In the genomic region with DNA sequence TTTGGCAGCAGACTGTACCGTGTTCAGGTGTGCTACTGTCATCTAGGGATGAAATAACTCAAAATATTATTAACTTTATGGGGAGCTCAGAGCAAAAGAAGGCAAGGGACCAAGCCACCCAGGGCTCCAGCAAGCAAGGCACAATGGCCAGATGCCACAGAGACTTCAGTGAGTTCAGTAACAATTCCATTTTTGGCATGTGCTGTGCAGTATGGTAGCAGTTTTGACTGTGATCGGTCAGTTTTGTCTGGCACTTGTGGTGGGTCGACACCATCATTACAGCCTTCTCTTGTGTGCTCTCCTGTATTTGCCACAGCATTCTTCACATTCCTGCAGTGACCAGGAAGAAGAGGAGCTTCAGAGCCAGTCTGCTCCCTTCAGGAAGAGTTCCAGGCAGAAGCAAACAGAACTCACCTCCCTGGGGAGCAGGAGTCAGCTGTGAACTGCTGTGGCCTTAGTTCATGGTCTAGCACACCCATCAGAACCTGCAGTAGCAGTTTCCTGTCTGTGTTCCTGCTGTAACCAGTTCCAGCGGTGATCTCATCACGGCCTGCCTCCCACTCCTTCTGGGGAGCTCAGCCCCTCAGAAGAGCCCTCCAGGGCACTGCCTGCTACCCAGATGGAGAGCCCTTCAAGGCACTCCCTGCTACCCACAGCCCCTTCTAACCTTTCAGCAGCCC, we compare ENCODE assay signal across 9 mouse cellular contexts. TPM values are rescaled to one million over a fixed set of nuclear protein-coding genes. Genes with fewer than 3 reads are reported as not detected.
DNase-seq lines count a peak whose midpoint lies in the region; ATAC-seq lines count a peak whose summit lies in the region.
"Had no signal": no experiment of that assay in that cellular context is flagged by ENCODE, and none has a peak within 500 bp of the region (broad histone marks: within the 10 kb centered on the region; RNA-seq: fewer than 3 reads in every experiment).

No protein-coding gene starts in this region.

- peak overlapping the region; percentile 22; the same call in 1 of the 2 replicates for H3K27ac ChIP-seq in embryonic facial prominence, embryonic 15.5 days (replicated peaks)
- H3K27ac ChIP-seq in intestine, embryonic 15.5 days: no peak overlapping the region; the same call in 1 of the 2 replicates
- peak overlapping the region; percentile 73 for H3K27ac ChIP-seq in lung, embryonic 16.5 days (ENCODE audit: low read length)
- H3K27ac ChIP-seq: macrophage had no signal

- H3K9ac ChIP-seq in embryonic facial prominence, embryonic 15.5 days: no peak overlapping the region
- H3K9ac ChIP-seq in intestine, embryonic 15.5 days: no peak overlapping the region
- H3K9ac ChIP-seq in lung, embryonic 16.5 days (ENCODE audit: low read length): no peak overlapping the region

- no peaks in the 10 kb centered on the region for H3K36me3 ChIP-seq in embryonic facial prominence, embryonic 15.5 days
- H3K36me3 ChIP-seq in intestine, embryonic 15.5 days: no peaks in the 10 kb centered on the region
- H3K36me3 ChIP-seq in lung, embryonic 16.5 days (ENCODE audit: control insufficient read depth, insufficient read depth, low read length): no peaks in the 10 kb centered on the region

- no peak overlapping the region for H3K4me3 ChIP-seq in embryonic facial prominence, embryonic 15.5 days (replicated peaks)
- H3K4me3 ChIP-seq in intestine, embryonic 15.5 days (replicated peaks): no peak overlapping the region
- H3K4me3 ChIP-seq in lung, embryonic 16.5 days (ENCODE audit: low read length): no peak overlapping the region

- H3K4me1 ChIP-seq in embryonic facial prominence, embryonic 15.5 days: peaks cover 5% of the 10 kb centered on the region; the same call in 1 of the 2 replicates
- peaks cover 10% of the 10 kb centered on the region for H3K4me1 ChIP-seq in intestine, embryonic 15.5 days (replicated peaks)
- peaks cover 22% of the 10 kb centered on the region for H3K4me1 ChIP-seq in lung, embryonic 16.5 days (replicated peaks; ENCODE audit: control insufficient read depth, insufficient read depth, low read length)

- no peaks in the 10 kb centered on the region for H3K9me3 ChIP-seq in embryonic facial prominence, embryonic 15.5 days (replicated peaks)
- no peaks in the 10 kb centered on the region for H3K9me3 ChIP-seq in intestine, embryonic 15.5 days
- no peaks in the 10 kb centered on the region for H3K9me3 ChIP-seq in lung, embryonic 16.5 days (ENCODE audit: control insufficient read depth, low read length)

- WGBS in embryonic facial prominence, embryonic 15.5 days: 39% methylated on average over 5 of the region's 5 CpGs
- 34% methylated on average over 5 of the region's 5 CpGs for WGBS in intestine, embryonic 15.5 days
- 17% methylated on average over 5 of the region's 5 CpGs for WGBS in lung, embryonic 16.5 days

- H3K4me2 ChIP-seq in embryonic facial prominence, embryonic 15.5 days (replicated peaks): no peak overlapping the region
- H3K4me2 ChIP-seq in intestine, embryonic 15.5 days (replicated peaks): no peak overlapping the region
- no peak overlapping the region for H3K4me2 ChIP-seq in lung, embryonic 16.5 days (ENCODE audit: low read depth, low read length)

- no peaks in the 10 kb centered on the region for H3K27me3 ChIP-seq in embryonic facial prominence, embryonic 15.5 days
- H3K27me3 ChIP-seq in intestine, embryonic 15.5 days (replicated peaks): no peaks in the 10 kb centered on the region
- no peaks in the 10 kb centered on the region; the same call in 1 of the 2 replicates for H3K27me3 ChIP-seq in lung, embryonic 16.5 days (ENCODE audit: control insufficient read depth, insufficient read depth, low read depth, low read length)

- DNase-seq in adipocyte (ENCODE audit: low spot score): peak; percentile 31
- no peak for DNase-seq in cerebellum, adult 11 months
- DNase-seq in left cerebral cortex, adult 8-10 months (ENCODE audit: low spot score in 2 of 2): no peak
- no peak for DNase-seq in right cerebral cortex, adult 18-20 months

- ATAC-seq in embryonic facial prominence, embryonic 15.5 days (ENCODE audit: insufficient number of reproducible peaks, low FRiP score, low TSS enrichment, low read depth): 0 out of 2 replicates have a peak, but pooled peaks have one; percentile 39
- ATAC-seq in intestine, embryonic 15.5 days: peak; percentile 62
- peak; percentile 52 for ATAC-seq in lung, embryonic 16.5 days (ENCODE audit: low read depth)
- ATAC-seq in cerebellum, adult (ENCODE audit: insufficient number of reproducible peaks, low FRiP score, low TSS enrichment): no peak

RNA-seq across cellular contexts. Expression of a gene that starts 16.8 kb away (rescaled TPM):
- polyA plus RNA-seq in embryonic facial prominence, embryonic 15.5 days (2015; fragmentation: Nextera tagmentation; extraction: Ambion mirVana): 16.0 and 19.0 TPM in 2 replicates
- polyA plus RNA-seq in intestine, embryonic 15.5 days (2015; fragmentation: Nextera tagmentation; extraction: Ambion mirVana): 14.2 and 16.2 TPM in 2 replicates
- 13.8 and 15.8 TPM in 2 replicates for polyA plus RNA-seq in lung, embryonic 16.5 days (2015; fragmentation: Nextera tagmentation; extraction: Ambion mirVana)
- 10 to 100 TPM; 65.6 to 70.7 (median 68.6) TPM for total RNA-seq in left cerebral cortex, adult 8-10 months (2022)
